Mouse (Mus musculus): ENCODE data around the gene Ak7.

DNA sequence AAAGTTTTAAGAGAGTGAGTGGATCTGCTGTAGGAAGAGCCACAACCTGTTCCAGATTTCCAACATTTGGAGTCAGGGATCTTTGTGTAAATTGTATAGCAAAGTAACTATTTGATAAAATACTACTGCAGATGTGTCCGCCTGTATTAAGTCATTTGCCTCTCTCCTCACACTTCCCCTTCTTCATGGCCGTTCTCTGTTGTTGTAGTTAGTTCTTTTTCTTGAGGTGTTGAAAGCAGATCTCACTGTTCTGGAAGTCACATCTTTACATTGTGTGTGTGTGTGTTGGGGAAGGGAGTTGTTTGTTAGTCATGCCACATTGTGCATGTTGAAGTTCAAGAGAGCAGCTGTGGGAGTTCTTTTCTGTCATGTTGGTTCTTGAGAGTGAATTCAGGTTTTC is 89.1 kb downstream of the Ak7 start:
- TF ChIP-seq CTCF (IDR thresholded peaks at IDR 0.05; ENCODE audit: extremely low read depth, insufficient read length, insufficient replicate concordance, low read depth, low read length) (no peak), POLR2A (IDR thresholded peaks at IDR 0.05; ENCODE audit: low read depth, low read length) (no peak)

Data from small intestine, adult 2 months (tissue).